Mouse (Mus musculus): ENCODE data around the gene Cym.

- no peak for TF ChIP-seq GATA1 (IDR thresholded peaks at IDR 0.05; ENCODE audit: borderline replicate concordance, low read length)
- no peak for TF ChIP-seq FLI1 (IDR thresholded peaks at IDR 0.05; ENCODE audit: low read length)
Measured at GRCm38 (mm10) chr3:107255992-107256391, 34.5 kb upstream of the Cym start.

All from megakaryocyte, embryonic 14.5 days (primary cell).